Mouse (Mus musculus): ENCODE measurements around the gene Aloxe3.

Gene Aloxe3

DNA sequence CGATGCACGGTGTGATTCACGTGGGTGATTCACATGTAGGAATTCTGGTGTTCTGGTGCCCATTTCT is at the start of gene Aloxe3:
Gene Aloxe3, plus strand, starts transcription at position 45 of the 67 bp plus-strand sequence.
- DNase-seq, result no peak

DNA sequence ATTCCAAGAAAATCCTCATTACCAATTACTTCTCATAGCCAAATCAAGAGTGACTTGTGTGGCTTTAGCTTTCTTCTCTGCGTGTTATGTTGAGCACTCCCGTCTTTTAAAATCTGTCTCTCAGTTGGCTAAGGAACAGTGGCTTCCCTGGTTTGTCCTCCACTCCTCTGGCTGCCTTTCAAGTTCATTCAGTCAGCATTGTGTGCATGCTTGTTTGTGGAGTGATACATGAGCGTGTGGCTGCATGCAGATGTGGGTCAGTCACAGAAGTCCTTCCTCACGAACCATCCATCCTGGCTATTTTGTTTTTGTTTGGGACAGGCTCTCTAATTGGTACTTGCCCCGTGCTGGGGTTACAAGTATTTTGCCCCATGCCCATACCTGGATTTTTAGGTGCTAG is 49.1 kb upstream of the Aloxe3 start:
- no peak for DNase-seq

DNA sequence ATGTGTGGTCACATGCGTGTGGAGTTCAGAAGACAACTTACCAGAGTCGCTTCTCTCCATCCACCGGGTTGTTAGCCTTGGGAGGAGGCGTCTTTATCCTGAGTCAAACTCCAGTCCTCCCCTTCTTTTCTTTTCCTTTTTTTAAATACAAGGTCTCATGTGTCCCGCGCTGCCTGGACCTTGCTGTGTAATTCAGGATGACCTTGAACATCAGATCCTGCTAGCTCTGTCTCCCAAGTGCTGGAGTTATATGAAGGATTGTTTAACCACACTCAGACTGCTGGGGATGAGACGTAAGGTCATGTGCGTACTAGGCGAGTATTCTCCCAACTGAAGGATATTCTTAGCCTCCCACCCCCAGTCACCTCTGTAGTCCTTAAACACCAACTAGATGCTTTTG is 48.4 kb upstream of the Aloxe3 start:
- no peak for DNase-seq

DNA sequence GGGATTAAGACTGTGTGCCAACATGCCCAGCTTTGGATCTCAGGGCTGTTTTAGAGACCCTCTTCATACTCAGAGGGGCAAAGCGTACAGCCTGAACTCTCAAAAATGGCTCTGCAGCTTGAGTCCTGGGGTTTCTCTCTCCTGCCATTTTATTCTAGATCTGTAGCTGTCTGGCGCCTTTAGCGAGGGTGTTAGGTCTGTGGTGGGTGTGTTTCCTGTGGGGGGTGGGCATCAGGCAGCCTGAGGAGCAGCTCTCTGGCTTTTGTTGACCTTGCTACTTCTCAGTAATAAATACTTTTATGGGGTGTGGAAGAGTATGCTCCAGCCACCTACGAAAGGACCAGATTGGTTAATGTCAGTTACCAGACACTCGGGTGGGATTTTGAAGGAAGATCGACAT is 47.7 kb upstream of the Aloxe3 start:
- no peak for DNase-seq

DNA sequence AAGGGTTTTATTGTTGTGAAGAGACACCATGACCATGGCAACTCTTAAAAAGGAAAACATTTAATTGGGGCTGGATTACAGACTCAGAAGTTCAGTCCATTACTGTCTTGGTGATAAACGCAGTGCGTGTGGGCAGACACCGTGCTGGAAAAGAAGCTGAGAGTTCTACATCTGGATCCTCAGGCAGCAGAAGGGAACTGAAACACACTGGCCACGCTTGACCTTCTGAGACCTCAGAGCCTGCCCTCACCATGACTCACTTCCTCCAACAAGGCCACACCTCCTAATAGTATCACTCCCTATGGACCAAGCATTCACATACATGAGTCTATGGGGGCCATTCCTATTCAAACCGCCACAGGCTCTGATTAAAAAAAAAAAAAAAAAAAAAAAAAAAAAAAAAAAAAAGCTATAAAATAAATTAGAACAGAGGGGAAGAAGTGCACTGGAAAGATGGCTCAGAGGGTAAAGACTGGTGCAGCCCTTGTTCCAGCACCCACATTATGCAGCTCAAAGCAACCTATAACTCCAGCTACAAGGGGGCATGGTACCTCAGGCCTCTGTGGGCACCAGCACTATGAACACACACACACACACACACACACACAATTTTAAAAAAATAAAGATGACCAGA is 46.8 kb upstream of the Aloxe3 start:
- DNase-seq, result peak; percentile 65 to 70

DNA sequence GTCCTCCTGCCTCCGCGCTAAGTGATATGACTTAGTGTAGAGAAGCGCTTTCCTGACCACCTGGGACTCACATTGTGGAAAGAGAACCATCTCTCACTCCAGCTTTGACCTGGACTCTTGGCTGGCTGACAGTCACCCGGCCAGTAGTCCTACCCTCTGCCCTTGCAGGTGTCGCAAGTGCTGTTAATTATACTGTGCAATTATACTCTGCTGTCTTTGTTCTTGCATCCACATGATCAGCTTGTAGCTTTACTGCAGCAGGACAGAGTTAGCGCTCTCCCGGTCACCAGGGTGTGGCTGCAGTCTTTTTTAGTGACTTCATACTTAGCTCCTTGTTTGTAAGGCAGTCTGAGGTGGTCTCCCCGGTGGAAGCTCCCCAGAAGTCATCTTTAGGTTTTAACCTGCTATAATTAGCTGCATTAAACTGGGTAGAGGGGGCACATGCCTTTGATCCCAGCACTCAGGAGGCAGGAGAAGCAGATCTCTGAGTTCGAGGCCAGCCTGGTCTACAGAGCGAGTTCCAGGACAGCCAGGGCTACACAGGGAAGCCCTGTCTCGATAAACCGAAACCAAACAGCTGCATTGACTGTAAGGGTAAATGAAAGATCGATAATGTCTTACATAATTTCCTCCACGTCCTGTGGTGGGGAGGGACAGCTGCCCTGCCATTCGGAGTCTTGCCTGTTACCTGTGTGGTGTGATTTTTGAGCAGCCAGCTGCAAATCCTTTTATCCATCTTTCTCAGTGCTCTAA is 45.4 kb upstream of the Aloxe3 start:
- DNase-seq, result no peak

DNA sequence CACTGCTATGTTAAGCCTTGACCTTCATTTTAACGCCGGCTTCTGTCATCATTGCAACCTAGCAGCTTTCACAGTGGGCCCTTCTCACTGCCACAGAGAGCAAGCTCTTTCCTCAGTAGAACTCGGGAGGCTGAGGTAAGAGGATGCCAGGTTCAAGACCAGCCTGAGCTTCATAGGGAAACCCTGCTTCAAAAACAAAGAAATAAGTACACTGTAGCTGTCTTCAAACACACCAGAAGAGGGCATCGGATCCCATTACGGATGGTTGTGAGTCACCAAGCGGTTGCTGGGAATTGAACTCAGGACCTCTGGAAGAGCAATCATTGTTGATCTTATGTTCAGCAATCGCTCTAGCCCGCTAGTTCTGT is 44.9 kb upstream of the Aloxe3 start:
- DNase-seq, result no peak

DNA sequence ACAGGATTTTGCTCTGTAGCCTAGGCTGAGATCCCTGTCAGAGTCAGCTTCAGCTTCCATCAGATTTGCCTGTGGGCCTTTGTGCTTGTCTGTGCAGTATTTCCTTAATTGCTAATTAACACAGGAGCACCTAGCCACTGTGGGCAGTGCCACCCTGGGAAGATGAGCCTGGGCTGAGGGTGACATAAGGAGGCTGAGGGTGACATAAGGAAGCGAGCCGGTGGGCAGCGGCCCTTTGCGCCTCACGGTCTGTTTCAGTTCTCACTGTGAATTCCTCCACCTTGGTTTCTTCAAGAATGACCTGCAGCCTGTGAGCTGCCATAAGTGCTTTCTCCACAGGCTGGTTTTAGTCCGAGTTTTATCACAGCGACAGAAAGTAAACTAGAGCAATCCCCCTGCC is 44.1 kb upstream of the Aloxe3 start:
- DNase-seq, result no peak

DNA sequence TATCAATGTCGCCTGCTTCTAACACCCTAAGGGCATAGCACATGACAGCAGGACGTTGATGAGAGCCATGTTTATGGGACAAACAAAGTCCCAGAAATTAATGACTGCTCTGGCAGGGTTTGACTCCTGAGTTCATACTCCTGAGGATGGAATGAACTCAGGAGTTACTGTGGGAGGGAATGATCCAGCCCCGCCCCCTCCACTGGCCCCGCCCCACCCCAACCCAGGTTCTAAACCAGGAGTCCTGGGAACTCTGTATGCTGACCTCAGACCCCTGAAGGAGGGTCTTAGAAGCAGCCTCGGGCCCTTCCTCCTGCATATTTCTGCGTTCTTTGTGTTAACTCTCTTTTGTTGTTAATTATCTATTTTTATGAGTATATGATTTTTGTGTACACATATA is 40.1 kb upstream of the Aloxe3 start:
- DNase-seq, result no peak

DNA sequence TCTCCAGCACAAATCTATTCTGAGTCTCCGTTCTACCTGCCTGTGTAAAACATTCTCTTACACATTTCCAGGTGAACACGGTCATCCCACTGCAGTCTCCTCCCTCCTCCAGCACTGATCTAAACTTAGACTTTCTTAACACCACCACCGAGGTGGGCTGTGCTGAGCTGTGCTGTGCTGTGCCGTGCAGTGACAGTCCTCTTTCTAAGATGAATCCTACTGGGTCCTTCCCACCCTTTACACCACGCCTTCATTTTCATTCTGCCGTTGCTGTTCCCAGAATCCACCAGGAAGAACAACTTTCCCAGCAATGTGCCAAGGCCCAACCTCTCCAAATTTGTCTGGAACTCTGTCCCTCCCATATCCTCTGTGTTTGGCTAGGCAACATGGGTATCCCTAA is 39.3 kb upstream of the Aloxe3 start:
- no peak for DNase-seq

DNA sequence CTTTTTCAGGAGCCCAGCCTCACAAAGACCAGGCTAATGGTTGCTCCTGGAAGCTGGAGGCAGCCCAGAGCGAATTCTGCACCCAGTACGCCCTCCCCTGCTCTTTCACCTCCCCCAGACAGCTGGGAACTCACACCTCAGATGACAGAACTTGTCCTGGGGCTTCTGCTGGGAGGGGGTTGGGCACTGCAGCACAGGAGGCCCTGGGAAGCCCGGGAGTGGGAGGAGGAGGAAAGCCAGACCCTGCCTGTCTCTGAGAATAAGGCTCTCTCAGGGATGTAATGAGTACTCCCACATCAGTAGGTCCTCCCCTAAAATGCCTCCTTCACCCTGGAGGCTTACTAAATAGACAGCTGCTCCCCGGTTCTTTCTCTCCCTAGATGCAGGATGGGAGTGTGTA is 38.6 kb upstream of the Aloxe3 start:
- DNase-seq, result no peak

DNA sequence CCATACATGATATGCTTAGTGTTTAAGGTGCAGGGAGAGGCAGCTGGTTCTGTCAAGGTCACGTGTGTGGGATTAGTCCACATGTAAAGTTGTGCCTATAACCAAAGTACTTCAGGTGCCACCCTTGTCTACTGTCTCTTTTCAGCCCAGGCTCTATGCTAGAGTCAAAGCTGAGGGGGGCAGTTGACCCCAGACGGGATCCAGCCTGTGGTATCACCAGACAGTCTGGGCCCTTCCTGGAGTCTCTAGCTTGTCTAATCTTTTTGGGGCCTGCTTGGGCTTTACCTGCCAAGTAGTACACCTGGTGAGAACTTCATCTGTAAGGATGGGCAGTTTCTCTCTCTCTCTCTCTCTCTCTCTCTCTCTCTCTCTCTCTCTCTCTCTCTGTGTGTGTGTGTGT is 38.1 kb upstream of the Aloxe3 start:
- DNase-seq, result no peak

DNA sequence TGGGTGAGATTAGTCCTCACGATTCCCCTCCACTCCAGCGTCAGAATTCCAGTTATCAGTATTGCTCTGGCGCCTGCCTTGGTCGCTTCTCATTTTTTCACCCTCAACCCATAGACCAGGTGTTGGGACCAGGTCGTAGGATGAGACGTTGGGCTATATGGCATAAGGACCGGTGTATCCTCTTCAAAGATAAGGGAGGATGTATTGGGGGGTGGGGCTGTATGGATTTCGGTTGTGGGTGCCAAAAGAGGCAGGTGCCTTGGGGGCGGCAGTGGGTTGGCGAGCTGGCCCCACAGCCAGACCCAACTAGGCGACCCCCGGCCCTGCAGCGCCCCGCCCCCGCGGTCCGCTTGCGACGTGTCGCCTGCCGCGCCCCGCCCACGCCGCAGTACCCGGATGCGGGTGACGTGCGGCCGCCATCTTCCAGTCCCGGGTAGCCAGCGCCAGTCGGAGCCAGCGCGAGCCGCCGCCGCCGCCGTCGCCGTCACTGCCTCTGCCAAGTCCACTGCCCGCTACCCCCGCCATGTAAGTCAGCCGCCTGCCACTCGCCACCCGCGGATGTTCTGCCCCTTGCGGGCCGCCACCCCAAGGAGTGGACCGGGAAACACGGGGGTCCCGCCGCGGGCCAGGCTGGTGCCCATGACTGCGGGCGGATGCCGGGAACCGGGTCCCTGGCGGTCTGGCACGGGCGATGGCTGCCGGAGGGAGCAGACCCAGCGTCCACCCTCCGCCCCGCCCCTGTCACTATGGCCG is 37.4 kb upstream of the Aloxe3 start, which contains the start of gene Vamp2:
Gene Vamp2, plus strand, starts transcription at position 388 of the 753 bp plus-strand sequence.
- DNase-seq, result peak; percentile 95 to 97

DNA sequence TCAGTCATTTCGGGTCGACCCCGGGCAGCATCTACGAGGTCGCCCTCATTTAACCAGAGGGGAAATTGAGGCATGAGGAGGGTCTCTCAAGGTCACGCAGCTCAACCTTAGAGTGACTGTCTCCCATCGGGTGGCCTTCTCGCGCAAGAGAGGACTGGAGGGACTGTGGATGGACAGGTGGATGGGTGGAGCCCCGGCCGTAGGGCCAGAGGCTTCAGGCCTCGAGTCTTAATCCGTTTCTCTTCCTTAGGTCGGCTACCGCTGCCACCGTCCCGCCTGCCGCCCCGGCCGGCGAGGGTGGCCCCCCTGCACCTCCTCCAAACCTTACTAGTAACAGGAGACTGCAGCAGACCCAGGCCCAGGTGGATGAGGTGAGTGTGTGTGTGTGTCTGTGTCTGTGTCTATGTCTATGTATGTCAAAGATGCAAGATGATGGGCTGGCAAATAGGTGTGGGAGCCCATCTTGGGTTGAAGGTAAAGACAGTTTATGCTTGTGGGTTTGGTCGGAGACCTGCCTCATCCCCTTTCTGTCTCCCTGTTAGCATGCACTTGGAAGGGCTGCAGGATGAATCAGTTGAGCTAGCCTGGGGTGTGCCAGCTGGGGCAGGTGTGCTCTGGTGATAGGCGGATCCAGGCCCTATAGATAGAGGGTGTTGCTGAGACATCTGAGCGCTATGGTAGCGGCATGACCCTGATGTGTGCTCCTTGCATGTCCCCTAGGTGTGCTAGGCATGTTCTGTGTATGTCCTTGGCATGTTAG is 36.7 kb upstream of the Aloxe3 start:
- peak; percentile 16 to 45 for DNase-seq

DNA sequence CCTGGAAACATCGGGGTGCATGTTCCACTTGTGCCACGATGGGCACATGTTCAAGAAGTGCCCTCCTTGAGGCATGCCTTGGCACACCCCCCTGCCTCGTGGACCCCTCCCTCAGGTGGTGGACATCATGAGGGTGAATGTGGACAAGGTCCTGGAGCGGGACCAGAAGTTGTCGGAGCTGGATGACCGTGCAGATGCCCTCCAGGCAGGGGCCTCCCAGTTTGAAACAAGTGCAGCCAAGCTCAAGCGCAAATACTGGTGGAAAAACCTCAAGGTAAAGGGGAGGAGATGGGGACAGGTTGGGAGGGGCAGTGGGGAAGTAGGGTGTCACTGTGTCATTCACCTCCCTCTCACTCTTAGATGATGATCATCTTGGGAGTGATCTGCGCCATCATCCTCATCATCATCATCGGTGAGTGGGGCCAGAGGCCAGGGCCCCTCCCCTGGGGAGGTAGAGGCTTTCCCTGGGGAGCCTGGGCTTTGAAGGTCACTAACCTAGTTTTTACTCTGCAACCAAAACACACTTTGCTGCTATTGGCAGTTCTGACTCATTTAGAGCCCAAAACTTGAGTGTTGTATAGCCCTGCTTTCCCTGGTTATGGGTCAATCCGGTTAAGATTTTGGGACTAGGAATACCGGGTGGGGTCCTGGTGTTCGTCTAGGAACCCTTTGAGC is 35.9 kb upstream of the Aloxe3 start:
- no peak for DNase-seq

DNA sequence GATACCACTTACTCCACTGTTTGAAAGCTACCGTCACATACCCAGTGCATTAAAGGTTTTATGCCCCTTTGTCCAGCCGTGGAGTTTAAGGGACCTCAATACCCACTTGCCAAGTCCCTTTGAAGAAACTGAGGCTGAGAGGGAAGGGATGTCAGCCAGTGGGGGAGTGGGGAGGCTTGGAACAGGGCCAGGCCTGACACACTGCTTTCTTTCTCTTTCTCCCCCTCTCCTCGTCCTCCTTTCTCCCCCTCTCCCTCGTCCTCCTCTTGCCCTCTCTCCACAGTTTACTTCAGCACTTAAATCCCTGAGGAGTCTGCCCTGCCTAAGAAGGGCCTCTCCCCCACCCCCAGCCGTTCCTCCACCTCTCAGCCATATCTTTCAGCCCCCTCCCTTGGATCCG is 35.3 kb upstream of the Aloxe3 start:
- DNase-seq, result no peak

DNA sequence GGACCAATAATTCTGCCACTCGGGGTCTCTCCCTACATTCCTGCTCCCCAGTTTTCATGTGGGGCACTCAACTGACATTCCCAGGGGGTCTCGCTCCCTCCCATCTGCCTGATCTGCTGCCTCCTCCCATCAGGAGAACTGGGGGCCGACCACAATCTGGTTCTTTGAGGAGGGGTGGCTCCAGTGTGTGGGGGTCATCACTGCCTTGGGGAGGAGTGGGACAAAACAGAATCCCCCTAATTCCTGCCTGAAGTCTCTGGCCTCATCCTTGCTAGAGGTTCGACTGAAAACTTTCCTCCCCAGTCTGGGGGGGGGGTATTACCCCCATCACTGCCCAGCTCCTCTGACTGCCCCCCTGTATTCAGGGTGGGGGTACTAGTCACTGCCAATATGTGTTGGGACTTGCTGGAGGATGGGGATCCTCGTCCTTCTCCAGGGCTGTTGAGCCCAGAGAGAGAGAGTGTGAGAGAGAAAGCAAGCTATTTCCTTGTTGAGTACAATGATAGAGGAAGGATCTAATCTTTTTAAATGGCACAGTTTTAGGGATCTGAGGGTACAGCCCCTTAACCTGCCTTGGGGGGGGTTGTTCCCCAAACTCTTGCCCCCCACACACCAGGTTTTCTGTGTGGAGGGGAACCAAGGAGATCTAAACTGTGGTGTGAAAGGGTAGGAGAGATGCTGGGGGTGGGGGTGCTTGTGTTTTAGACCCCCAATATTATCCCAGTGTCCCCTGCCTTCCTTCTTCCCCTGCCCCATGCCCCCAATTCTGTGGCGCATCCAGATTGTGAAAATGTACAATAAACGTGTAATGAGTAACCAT is 33.9 kb upstream of the Aloxe3 start:
- peak in 1 of 2 experiments; percentile 7 for DNase-seq

DNA sequence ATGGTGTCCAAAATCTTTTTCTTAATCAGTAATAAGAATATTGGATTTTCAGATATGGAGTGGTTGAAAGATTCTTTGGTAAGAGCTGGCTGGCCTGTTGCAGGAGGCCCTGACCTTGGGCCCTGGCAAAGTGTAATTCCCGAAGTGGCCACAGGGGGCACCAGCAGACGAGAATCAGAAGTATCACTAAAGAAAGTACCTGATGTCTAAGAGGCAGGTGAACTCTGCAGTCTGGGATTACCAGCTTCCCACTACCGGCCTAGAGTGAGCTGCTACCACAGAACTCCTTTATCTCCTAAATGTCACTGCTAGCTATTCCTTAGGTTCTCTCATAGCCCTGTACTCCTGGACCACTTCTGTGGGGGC is 33.3 kb upstream of the Aloxe3 start:
- DNase-seq, result peak; percentile 97

DNA sequence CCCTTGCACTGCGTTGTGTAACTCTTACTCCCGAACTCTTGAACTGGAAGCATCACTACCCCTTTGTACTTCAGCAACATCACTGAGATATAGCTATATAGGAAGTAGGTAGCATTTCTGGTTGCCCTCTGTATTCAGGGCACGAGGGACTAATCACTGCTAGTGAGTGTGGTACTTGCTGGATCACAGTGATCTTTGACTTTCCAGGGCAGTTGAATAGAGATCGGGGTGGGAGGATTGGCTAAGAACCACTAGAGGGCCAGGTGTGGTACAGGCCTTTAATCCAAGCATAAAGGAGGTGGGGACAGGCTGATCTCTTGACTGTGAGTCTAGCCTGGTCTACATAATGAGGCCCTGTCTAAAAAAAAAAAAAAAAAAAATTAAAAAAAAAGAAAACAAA is 32.8 kb upstream of the Aloxe3 start:
- DNase-seq, result peak; percentile 54 to 57

DNA sequence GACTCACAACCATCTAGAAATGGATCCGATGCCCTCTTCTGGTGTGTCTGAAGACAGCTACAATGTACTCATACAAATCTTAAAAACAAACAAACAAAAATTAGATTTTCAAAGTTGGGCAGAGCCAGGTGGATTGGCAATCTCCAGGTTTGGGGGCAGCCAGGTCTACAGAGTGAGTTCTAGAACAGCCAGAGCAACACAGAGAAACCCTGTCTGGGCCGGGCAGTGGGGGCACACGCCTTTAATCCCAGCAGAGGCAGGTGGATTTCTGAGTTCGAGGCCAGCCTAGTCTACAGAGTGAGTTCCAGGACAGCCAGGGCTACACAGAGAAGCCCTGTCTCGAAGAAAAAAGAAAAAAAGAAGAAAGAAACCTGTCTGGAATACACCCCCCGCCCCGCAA is 31.8 kb upstream of the Aloxe3 start:
- peak in 1 of 2 experiments; percentile 7 for DNase-seq

DNA sequence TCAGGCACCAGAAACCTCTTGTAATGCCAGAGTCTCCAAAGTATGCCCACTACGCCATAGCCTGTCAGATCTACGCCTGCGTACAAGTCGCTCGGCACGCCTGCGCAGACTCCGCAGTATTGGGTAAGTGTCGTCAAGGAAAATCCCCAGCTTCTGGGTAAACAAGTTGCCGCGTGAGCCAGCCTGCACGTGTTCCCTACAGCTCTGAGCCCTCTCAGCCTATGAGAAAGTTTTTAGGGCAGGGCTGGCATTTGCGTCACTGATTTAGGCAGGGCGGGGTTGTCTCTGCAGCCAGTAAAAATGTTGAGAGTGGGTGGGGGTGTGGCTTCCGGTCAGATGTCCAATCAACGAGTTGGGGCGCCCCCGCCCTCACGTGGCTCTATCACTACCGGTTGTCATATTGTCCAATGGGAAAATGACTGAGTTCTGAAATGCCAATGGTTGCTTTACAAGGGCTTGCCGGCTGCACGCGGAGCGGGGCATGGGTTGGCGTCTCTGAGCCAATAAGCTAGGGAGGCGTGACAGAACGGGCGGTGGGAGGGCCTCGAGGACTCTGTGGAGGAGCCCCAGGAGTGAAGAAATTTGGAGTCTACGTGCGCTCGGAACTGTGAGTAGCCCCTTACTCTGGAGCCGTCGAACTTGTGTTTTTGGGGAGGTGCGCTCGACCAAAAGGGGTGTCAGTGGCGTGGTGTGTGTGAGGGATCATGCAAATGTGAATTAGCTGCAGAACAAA is 30.8 kb upstream of the Aloxe3 start, which contains the start of gene Per1:
Gene Per1, plus strand, starts transcription at position 521 of the 733 bp plus-strand sequence.
- peak; percentile 98 to 99 for DNase-seq

Data from B cell, adult 2 months (primary cell).